Mouse (Mus musculus): ENCODE data around the gene Tsku.

DNA sequence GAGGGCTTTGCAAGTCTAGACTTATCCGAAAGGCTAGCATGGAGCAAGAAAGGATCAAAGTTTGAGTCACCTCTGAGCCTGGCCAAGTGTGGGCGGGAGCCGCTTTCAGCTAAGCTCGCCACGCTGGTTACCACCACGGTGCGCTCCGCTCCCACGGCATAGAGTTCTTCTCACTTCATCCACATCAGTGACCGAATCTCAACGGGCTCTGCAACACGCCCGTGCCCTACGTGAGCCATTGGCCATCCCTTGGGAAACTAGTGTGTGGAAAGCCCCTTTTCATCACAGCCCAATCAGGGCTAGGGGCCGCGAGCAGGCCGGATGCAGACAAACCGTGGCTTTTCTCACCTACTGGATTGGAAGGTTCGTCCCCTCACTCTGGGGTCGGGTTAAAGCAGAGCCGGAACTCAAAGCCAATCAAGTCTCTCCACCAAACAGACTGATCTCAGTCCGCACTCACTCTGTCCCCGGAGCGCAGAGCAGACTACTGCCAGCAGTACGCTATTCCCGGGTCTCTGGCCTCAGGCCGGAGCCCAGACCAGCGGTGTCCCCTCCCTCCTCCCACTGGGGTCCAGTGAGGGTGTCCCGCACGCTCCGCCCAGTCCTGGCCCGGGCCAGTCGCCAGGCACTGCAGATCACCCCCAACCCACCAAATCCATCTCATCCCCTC lies 1.0 kb downstream of the Tsku start:
- TF ChIP-seq CTCF (IDR thresholded peaks at IDR 0.05; ENCODE audit: control insufficient read depth, insufficient read depth, insufficient read length) (no peak), CEBPB (IDR thresholded peaks at IDR 0.05; ENCODE audit: low read depth) (no peak), MYOD1 (IDR thresholded peaks at IDR 0.05; ENCODE audit: control insufficient read depth, insufficient read length, low read depth) (no peak), MAX (IDR thresholded peaks at IDR 0.05) (no peak), MYOG (IDR thresholded peaks at IDR 0.05; ENCODE audit: control insufficient read depth, extremely low read depth, insufficient read length) (no peak), USF1 (IDR thresholded peaks at IDR 0.05; ENCODE audit: low read depth) (no peak), FOSL1 (IDR thresholded peaks at IDR 0.05; ENCODE audit: insufficient read depth, low read length, poor library complexity, severe bottlenecking) (no peak)

Measured in C2C12 (cell line).